Mouse (Mus musculus): ENCODE measurements around the gene Dctd.

Dctd gene

GRCm38 (mm10) chr8:48098792-48099191, at the start of gene Dctd:
TSS of gene Dctd (plus strand) at chr8:48099092.
- no peak for DNase-seq

DNA sequence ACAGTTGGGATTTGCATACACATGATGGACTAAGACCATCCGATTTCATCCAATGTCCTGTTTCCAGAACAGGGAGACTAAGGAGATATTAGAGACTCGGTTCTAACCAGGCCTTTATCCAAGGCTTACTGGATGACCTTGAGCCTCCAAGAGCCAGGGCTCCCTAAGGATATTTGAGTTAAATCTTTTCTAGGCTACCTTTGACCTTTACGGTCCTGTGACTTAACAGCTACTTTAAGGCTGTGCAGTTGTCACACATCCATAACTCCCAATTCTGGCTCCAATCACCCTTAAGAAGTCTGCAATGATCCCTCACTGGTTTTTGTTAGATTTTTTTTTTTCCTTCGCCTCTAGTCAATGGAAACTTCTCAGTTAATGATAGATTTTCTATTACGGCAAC, 45.3 kb upstream of the Dctd start:
- DNase-seq: peak in 1 of 2 experiments; percentile 51

DNA sequence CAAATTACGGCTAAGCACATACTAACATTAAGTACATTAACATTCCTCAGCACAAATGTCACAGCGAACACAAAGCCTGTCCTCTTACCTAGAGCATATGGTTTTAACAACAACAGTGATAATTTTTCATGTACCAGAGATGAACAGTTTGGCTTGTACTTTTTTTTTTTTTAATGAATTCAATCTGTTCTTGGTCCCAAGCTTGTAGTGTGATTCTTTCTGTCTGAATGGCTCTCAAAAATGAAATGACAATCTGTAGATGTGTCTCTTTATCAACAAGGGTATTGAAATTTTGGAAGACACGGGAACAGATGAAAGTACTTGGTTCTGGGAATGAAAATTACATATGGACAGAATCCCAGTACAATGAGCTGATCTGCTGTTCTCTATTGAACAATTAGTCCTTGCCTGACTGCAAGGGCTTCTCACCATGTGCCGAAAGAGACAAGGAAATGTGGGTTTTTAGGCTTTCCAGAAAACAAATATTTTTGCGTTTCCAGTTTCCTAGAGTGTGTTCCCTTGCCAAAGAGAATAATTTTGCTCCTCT, 35.3 kb upstream of the Dctd start:
- no peak for DNase-seq

DNA sequence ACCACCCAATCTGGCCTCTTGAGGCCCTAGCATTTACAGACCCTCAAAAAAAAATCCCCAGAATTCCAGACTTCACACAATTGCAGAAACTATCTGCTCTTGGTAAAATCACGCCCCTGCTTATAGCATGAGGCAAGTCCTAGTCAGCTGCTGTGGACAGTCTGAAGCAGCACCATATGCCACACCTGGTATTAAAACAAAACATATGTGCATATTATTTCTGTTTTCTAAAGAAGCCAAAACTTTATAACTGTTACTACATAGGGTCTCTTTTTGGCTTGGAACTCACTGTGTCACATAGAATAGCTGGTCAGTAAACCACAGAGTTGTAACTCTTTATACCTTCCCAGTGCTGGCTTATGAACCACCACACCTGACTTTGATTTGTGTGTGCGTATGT, 24.7 kb upstream of the Dctd start:
- DNase-seq: no peak

GRCm38 (mm10) chr8:48082343-48082742, 16.5 kb upstream of the Dctd start:
- no peak for DNase-seq

- DNase-seq: no peak
Observed at GRCm38 (mm10) chr8:48090661-48091060, 8.2 kb upstream of the Dctd start.

DNA sequence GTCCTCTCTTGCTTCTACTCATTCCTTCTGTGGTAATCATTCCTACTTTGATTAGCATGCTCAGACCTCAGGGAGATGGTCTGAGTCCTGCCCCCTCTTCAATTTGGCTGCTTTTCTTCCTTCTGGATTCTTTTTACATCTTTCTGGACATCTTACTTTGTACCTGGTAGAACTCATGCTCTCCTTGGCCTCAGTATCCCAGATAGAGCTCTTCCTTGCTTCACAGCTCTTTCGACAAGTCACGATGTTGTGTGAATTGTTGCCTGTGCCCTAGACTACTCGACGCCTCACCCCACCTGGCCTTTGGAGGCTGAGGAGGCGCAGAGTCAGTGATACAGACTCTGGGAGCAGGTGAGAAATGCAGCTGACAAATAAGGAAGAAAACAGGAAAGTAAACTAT, 3.5 kb upstream of the Dctd start:
- DNase-seq: no peak

- DNase-seq: peak; percentile 75 to 80
Observed at GRCm38 (mm10) chr8:48097131-48097794, 1.6 kb upstream of the Dctd start.

GRCm38 (mm10) chr8:48098081-48098639, 732 bp upstream of the Dctd start:
- DNase-seq: no peak

- no peak for DNase-seq
Observed at GRCm38 (mm10) chr8:48100100-48100787, 1.4 kb downstream of the Dctd start.

- DNase-seq: no peak
Observed at GRCm38 (mm10) chr8:48109373-48109855, 10.5 kb downstream of the Dctd start.

- DNase-seq: peak; percentile 34 to 73
Observed at GRCm38 (mm10) chr8:48109856-48110780, 11.2 kb downstream of the Dctd start.

DNA sequence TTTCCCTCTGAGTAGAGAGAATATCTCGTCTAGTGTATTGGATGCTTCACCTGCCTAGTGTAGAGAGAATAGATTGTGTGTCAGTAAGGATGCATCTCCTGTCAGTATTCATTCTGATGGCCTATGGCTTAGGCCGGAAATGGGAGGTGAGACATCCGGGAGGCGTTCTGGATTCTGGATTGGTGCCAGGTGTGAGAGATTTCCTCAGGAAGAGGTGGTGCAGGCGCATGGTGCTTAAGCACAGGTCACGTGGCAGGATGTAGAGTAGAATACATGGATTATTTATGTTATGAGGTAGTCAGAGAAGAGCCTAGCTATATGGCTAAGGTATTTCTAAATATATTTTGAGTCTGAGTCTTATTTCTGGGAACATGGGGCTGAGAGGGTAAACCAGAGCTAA, 15.7 kb downstream of the Dctd start:
- DNase-seq: peak; percentile 36 to 37

GRCm38 (mm10) chr8:48122991-48123390, 24.1 kb downstream of the Dctd start:
- no peak for DNase-seq

GRCm38 (mm10) chr8:48124857-48125256, 26.0 kb downstream of the Dctd start:
- DNase-seq: no peak

DNA sequence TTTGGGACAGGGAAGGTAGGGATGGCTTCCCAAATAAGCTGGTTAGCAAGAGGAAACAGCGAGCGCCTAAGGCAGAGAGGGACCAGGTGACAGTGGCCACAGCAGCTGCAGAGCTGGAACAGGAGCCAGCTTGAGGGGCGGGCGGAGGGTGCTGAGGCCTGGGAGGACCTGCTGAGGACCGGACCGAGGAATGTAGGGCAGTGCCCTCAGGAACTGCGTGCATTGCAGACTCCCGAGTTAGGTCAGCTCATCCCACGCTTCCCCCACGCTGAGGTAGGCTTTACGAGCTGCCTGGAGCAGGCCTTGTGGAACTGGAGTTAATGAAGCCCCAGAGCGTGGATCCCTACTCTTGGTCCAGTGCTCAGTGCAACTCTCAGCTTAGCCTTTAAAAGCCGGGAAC, 28.1 kb downstream of the Dctd start:
- peak in 1 of 2 experiments; percentile 25 for DNase-seq

GRCm38 (mm10) chr8:48130266-48130665, 31.4 kb downstream of the Dctd start:
- DNase-seq: peak in 1 of 2 experiments; percentile 3

- DNase-seq: no peak
Observed at GRCm38 (mm10) chr8:48133321-48133720, 34.4 kb downstream of the Dctd start.

GRCm38 (mm10) chr8:48136804-48137650, 38.1 kb downstream of the Dctd start:
- DNase-seq: no peak

DNA sequence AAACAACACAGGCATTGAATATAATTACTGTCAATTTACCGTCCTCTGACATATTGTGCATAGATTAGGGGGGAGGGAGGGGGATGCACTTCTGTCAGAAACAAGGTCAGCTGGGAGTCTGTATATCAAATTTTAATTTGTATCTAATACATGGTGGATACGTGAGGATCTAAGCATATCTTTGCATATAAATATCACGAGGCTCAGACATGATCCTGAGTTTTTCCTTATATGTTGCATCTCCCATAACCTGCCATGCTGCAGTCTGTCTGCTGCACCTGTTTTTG, 38.7 kb downstream of the Dctd start:
- no peak for DNase-seq

GRCm38 (mm10) chr8:48141023-48141422, 42.1 kb downstream of the Dctd start:
- DNase-seq: no peak

- DNase-seq: no peak
Observed at GRCm38 (mm10) chr8:48145766-48146165, 46.9 kb downstream of the Dctd start.

All from kidney, postnatal 36 days (tissue).